Mouse (Mus musculus) 3134 (cell line): ENCODE data around the gene Pole.
A peak's percentile ranks its signal among the peaks of the same experiment; 100 is the strongest.

Source experiments
- DNase-seq: peaks from one replicate; pipeline ENCODE4 v3.0.0-alpha.2; 2011; ENCODE audit warnings: low spot score; ENCODE audit not compliant: insufficient read length; ENCODE audit errors: extremely low read depth

Pole gene

DNA sequence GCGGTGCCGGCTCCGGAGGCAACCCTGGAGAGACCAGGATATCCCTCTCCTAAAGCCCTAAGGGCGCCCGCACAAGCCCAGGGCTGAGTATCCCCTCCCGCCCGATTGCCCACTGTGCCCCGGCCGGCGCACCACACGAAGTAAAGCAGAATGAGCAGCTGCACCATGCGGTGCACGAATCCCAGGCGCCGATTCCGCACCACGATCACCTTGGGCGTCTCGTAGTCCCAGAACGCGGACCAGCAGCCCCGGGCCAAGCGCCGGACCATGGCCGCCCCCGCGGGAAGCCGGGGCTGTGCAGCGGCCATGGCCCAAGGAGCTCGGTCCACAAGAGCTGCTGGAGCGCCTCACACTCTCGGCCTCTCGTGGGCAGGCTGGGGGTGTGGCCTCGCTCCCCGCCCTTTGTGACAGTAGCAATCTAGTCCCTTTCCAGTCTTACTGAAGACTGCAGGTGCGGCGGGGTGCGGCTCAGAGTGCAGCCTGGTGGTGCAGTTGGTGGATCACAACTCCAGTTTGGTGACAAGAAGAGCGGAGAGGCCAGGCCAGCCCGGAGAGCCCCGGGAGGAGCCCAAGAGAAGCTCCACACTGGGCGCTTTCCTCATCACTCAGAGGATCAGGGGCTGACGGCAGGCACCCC is 56.7 kb downstream of the Pole start, which contains the start of gene P2rx2:
Gene P2rx2, minus strand, starts transcription at position 565 of the 637 bp plus-strand sequence.
- no peak for DNase-seq

DNA sequence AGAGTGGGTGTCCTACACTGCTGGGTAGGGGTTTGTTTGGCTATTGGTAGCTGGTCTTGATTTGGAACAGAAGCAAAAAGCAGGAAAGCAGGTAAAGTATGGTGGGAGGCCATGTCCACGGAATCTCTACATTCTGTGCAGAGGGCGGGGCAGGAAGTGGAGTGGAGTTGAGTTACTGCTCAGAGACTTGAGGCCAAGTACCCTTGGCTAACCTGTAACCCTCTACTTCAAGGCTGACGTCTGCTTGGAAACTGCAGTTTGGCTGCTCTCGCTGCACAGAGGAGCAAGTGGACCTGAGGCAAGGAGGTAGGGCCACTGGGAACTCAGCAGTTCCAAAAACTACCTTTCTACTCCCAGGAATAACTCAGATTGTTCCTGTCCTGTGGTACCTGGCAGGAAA is 58.4 kb downstream of the Pole start, which contains the start of gene Lrcol1:
Gene Lrcol1, plus strand, starts transcription at position 207 of the 400 bp plus-strand sequence.
- DNase-seq = no peak

DNA sequence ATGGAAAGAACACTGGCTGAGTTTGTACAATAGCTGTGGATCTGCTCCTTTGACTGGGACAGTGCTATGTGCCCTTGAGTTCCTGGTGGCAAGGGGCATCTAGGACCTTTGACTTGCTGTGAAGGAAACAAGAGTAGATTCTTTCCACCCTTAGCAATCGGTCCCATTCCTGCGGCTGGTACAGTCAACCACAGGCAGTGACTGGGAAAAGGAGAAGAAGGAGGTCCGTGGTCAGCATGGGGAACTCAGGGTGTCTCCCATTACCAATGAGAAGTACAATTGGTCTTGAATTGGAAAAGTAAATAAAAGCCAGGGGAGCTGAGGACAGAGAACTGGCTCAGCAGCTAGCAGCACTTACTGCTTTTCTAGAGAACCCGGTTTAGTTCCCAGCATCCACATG is 59.4 kb downstream of the Pole start:
- no peak for DNase-seq

DNA sequence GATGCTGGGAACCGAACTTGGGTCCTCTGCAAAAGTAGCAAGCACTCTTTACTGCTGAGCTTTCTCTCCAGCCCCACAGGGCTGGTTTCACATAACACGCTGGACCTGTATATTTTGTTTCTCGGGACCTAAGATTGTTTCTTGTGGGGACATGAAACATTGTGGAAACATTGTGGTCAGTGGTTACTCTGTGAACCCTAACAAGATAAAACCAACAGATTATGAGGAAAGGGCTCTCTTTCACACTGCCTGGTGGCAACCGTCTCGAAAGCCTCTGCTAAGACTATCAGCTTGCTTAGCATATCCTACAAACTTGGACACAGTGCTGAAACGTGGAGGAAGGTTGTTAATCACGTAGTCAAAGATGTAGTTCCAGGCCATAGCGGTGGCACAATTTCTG is 60.9 kb downstream of the Pole start:
- DNase-seq = no peak

DNA sequence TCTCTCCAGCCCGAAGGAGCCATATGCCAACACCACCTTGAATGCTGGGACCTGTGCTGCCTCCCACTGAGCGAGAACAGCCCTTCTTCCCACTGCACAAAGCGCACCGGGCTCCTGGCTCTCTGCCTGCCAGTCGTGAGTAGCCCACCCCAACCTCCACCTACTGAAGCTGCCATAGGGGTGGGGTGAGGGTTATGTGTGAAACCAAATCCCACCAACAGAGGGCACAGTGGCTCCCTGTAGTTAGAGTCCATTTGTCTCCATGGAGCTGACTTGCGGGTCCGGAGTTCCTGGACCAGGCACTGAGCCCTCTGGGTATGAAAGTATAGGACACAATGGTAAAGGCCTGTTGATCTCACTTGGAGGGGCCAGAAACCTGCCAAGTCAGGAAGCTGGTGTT is 68.6 kb downstream of the Pole start:
- no peak for DNase-seq

DNA sequence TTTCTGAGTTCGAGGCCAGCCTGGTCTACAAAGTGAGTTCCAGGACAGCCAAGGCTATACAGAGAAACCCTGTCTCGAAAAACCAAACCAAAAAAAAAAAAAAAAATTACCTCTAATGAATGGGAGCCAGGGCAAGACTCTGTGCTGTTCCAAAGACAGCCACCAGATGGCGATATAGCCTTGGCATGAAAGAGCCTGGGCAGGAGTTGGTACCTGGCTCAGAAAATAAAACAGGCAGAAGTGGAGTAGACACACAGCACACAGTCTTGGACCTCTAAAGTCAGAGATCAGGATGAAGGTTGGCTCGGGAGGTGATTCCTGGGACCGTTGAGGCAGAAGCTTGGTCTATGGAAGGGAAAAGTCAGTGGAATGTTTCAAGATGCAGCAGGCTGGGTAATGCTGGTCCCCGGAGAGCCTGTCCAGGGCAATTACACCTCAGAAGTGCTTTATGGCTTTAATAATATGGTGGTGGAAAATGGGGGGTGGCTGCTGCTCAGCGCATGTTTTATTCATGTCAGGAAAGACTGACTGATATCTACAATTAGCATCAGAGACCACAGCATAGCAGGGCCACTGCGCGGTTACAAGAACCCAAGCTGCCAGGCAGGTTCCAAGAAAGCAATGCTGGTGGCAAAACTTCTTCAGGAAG is 71.5 kb downstream of the Pole start:
- DNase-seq = no peak

DNA sequence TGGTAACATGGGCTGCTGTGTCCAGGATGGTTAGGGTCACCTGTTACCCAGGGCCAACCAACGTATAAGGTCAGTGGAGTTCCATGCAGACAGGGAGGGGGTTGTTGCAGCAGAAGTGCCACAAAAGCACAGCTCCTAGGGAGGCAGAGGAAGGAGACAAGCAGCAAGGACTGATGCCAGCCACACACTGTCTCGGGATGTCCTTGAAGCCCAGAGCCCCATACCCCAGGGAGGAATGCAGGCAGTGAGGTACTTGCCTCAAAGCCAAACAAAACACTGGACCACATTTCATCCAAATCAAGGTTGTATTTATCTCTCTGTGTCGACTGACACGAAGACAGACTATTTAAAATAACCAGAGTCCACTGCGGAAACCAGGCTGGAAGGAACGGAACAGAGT is 75.4 kb downstream of the Pole start:
- DNase-seq = no peak

DNA sequence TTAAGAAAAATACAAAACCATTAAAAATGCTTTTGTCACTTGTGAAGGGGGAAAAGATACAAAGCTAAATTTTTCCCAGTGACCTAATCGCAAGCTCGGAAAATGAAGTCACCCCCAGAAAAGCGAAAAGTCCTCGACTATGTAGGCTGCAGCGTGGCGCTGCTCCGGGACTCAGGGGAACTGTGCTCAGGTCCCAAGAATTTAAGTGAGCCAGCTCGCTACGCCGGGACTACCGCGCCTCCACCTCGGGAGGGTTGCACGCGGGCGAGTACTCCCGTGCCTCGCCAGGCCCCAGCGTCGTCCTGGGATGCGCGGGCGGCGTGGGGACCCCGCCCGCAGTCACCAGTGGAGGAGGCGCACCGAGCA is 76.7 kb downstream of the Pole start:
- DNase-seq = no peak

DNA sequence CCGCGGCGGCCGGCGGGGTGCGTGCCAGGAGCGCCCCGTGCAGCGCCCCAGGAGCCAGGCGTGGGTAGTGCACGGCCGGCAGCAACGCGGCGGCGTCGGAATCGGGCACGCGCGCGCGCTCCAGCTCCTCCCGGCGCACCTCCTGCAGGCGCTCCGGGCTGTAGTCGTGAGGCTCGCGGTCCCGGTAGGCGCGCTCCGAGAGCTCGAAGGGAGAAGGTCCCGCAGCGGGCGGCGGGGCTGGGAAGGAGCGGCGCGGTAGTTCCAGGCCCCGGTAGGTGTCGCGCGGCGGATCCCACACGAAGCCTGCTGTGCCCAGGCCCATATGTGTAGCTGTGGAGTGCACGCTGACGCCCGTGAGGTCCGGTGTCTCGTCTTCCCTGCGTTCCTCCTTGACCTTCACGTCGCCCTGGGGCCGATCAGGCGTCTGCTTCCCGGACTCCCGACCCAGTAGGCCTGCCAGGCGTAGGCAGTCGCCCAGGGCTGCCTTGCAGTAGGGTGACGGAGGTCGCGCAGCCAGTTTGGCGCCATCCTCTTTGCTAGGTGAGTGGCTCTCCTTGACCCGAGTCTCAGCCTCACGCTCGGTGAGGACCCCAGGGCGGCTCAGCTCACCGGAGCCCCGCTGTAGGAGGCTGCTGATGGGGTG is 77.2 kb downstream of the Pole start:
- DNase-seq = no peak

DNA sequence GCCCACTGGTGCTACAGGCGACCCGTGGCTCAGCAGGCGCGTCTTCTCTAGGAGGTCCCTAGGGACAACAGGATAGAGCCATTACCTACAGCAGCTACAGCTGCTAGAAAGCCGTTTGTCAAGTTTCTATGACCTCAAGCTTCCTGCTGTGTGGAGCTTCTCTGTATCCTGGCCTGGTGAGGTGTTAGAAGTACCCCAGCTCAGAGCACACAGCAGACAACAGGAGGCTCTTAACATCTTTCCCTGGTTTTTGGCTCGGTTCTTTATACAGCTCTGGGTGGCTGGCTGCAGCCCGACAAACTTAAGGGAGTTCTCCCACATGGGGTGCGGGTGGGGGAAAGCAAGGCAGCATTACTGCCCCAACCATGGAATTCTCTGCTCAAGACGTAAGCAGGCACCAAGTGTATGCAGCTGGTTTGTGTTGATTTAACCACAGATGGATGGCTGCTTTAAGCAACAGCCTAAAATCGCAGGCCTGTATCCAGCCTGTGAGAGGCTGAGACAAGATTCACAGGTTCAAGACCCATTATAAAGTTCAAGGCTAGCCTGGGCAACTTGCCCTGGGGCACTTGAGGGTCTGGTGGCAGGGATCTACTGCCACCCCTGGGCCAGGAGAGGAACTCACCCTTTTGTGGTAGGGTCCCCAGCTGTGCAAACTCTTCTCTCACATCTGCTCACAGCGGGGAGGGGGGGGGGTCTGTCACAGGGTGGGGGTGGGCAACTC is 77.9 kb downstream of the Pole start:
- DNase-seq = no peak

DNA sequence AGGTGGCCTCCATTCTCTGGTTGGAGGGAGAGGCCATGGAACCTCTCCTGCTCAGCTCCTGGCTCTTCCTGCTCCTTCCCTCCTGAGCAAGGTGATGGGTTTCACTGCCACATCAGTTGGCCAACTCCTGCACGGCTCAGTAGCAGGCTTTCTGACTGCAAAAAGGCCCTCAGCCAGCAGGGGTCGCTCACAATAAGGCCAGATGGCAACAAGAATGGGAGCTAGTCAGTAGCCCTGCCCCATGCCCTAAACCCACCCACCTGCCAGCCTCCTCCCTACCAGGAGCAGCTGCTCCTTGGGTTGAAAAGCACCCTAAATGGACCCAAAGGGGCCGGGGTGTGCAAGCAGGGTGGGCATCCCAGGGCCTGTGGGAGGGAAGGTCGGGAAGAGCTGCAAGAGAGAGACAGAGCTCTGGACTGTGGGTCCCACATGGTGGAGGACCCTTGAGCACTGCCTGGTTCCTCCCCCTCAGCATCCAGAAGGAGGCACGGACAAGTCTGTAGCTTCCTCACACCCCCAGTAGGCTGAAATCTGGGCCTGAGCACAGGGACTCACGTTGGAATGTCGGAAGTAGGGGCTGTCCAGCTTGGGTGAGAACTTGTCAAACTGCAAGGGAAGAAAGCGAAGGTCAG is 90.8 kb downstream of the Pole start:
- peak; percentile 45 for DNase-seq

DNA sequence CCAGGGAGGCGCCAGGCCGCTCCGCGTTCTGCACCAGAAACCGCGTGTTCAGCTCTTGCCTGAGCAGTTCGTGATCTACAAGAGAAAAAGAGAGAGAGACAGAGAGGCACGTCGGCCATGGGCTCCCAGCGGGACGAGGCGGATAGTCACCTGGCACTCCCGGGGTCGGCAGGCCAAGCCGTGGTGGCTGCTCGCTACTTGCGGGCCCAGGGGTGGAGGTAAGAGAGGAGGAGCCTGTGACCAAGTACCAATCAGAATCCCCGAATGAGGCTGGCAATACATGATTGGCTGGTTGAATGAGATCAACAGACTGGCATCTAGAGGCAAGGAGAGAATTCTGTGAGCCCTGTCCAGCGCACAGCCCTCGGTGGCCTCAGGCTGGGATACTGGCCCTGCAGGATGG is 92.1 kb downstream of the Pole start:
- DNase-seq = no peak

DNA sequence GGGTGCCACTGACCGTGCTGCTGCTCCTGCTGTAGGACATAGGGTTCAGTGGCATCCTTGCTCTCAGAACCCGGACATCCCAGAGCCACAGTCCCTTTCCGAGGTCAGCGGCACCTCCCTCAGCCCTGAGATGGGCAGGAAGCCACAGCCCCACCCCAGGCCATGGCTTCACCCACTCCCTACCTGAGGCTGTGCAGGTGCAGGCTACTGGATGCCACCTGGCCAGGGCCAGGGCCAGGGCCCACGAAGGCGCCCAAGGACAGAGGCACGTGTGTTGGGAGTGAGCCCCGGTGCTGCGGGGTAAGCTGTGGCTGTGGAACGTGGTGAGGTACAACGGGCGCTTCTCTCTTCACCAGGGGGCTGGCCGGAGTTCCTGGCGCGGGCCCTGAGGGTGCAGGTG is 93.0 kb downstream of the Pole start:
- DNase-seq = no peak

DNA sequence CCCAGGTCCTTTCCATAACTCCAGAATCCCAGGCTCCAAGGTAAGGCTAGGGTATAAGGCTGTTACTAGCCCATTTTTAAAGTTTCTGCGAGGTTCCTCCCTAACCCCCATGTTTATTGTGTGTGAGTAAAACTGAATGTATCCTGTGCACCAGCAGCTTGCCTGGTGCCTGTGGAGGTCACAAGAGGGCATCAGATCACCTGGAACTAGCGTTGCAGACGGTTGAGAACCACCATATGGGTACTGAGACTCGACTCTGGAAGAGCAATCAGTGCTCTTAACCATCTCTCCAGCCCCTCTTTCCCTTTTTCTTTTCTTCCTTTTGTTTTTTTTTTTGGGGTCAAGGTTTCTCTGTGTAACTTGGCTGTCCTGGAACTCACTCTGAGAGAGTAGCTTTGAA is 93.7 kb downstream of the Pole start:
- no peak for DNase-seq

DNA sequence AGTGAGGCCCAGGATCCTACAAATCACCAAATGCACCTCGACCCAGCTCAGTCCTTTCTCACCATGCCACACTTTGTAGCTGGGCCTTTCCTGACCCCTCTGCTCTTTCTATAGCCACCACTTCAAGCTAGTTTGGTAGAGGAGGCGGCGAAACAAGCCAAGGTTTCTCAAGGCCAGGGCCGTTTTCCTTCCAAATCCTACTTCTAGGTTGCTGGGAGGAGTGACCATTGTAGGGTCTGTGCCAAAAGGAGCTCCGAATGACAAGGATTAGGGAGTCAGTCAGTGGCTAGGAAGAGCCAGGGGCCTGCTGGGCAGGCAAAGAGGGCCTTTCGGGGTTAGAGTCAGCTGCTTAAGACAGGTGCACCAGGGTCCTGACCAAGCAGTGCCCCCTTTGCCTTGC is 98.4 kb downstream of the Pole start:
- DNase-seq = no peak

DNA sequence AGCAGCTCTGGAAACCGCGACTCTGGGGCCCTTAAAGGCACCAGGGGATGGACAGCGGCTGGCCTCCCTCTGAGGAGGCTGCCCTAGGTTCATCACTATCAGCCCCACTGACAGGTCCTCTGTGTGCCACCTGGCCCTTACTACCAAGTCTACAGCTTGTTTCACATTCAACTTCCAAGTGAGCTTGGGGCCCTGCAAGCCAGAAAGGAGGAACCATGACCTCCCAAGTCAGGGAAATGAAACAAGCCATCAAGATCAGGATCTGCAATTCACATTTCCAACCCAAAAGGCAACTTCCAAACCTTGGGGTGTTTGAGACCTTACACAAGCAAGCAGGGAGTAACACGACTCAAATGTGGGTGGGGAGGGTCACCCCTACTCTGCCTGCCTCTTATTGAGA is 99.2 kb downstream of the Pole start:
- DNase-seq = no peak

DNA sequence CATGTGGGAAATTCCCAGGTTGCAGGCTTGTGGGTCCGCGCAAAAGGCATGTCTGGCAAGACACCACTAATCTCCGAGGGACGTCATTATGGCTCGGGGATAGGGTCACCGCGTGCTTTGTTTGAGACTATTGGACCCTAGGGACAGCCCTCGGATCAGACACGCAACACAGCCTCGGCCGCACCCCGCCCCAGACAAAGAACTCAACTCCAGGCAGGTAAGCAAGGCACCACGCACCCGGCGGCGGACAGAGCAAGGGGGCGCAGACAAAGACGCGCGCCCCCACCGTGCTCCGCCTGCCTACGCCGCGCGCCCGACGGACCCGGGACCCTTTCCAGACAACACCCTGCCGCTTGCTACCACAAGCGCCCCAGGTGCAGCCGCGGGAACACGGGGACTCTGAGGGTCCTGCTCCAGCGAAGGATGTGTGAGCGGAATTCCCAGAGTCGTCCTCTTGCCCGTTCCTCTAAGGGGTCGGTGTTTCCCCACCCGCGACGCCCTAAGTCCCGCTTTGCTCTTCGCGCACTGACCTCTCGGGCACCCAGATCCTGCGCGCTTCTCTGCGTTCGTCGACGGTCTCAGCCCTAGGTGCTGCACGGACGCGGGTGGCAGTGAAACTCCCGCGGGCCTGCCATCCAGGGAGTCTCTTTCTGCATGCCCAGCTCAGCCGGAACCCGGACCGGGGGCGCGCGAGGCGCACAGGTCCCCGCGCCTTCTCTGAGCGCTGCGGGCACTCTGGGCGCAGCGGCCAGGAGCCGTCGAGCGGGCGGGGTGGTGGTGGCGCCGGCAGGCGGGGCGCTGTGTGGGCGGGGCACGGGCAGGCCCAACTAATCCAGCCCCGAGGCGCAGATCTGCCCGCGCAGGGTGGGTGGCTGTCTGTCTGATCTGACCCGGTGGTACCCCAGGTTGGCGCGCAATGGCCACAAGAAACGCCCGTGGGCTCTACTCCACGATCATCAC is 100.5 kb downstream of the Pole start:
- no peak for DNase-seq
